Comparison of ENCODE assay signal across 12 mouse cellular contexts in genomic region chr3:63616127-63616526, GRCm38 (mm10).
DNase-seq lines count a peak whose midpoint lies in the region; ATAC-seq lines count a peak whose summit lies in the region.
"Had no signal": no experiment of that assay in that cellular context is flagged by ENCODE, and none has a peak within 500 bp of the region (broad histone marks: within the 10 kb centered on the region; RNA-seq: fewer than 3 reads in every experiment).

No protein-coding gene starts in this region.

- no peak overlapping the region for H3K27ac ChIP-seq in kidney, embryonic 15.5 days
- H3K27ac ChIP-seq in forebrain, embryonic 15.5 days (replicated peaks): no peak overlapping the region; the same call in 1 of the 2 replicates
- 0 out of 2 replicates have a peak overlapping the region, but pooled peaks have one; percentile 0 for H3K27ac ChIP-seq in midbrain, embryonic 12.5 days (replicated peaks)
- H3K27ac ChIP-seq in intestine, embryonic 16.5 days (ENCODE audit: low read length): no peak overlapping the region
- H3K27ac ChIP-seq: limb, embryonic 13.5 days had no signal

- no peak overlapping the region for H3K4me3 ChIP-seq in kidney, embryonic 15.5 days (replicated peaks)
- no peak overlapping the region for H3K4me3 ChIP-seq in forebrain, embryonic 15.5 days
- no peak overlapping the region for H3K4me3 ChIP-seq in midbrain, embryonic 12.5 days
- no peak overlapping the region for H3K4me3 ChIP-seq in intestine, embryonic 16.5 days (ENCODE audit: low read length)
- H3K4me3 ChIP-seq: limb, embryonic 13.5 days; megakaryocyte, embryonic 14.5 days had no signal

- DNase-seq in kidney, postnatal 4 days: peak; percentile 12 to 16
- DNase-seq in retina, embryonic 14.5 days (ENCODE audit: low spot score): peak; percentile 69
- DNase-seq in T-cell, adult 2 months (ENCODE audit: low spot score): no peak
- DNase-seq: heart, postnatal 10 days; kidney, adult 18-20 months; lung, embryonic 14.5 days had no signal

- H3K9me3 ChIP-seq in kidney, embryonic 15.5 days (replicated peaks): no peaks in the 10 kb centered on the region
- H3K9me3 ChIP-seq in forebrain, embryonic 15.5 days: no peaks in the 10 kb centered on the region
- H3K9me3 ChIP-seq in midbrain, embryonic 12.5 days: no peaks in the 10 kb centered on the region
- H3K9me3 ChIP-seq in intestine, embryonic 16.5 days (ENCODE audit: control insufficient read depth, low read length): no peaks in the 10 kb centered on the region
- H3K9me3 ChIP-seq: limb, embryonic 13.5 days had no signal

- no peak overlapping the region for H3K9ac ChIP-seq in kidney, embryonic 15.5 days
- no peak overlapping the region for H3K9ac ChIP-seq in forebrain, embryonic 15.5 days (replicated peaks)
- H3K9ac ChIP-seq in midbrain, embryonic 12.5 days (replicated peaks): no peak overlapping the region
- no peak overlapping the region for H3K9ac ChIP-seq in intestine, embryonic 16.5 days (ENCODE audit: low read depth, low read length)
- H3K9ac ChIP-seq: limb, embryonic 13.5 days; lung, embryonic 14.5 days had no signal

- no peaks in the 10 kb centered on the region for H3K27me3 ChIP-seq in kidney, embryonic 15.5 days
- no peaks in the 10 kb centered on the region for H3K27me3 ChIP-seq in forebrain, embryonic 15.5 days
- no peaks in the 10 kb centered on the region for H3K27me3 ChIP-seq in midbrain, embryonic 12.5 days
- H3K27me3 ChIP-seq in intestine, embryonic 16.5 days (replicated peaks; ENCODE audit: control insufficient read depth, insufficient read depth, low read length): no peaks in the 10 kb centered on the region
- H3K27me3 ChIP-seq: limb, embryonic 13.5 days; megakaryocyte, embryonic 14.5 days had no signal

- no peaks in the 10 kb centered on the region for H3K36me3 ChIP-seq in kidney, embryonic 15.5 days
- H3K36me3 ChIP-seq in forebrain, embryonic 15.5 days: no peaks in the 10 kb centered on the region
- H3K36me3 ChIP-seq in midbrain, embryonic 12.5 days: no peaks in the 10 kb centered on the region
- no peaks in the 10 kb centered on the region for H3K36me3 ChIP-seq in intestine, embryonic 16.5 days (ENCODE audit: control insufficient read depth, insufficient read depth, low read length)
- H3K36me3 ChIP-seq: limb, embryonic 13.5 days had no signal

- peaks cover 3% of the 10 kb centered on the region; the same call in 1 of the 2 replicates for H3K4me1 ChIP-seq in kidney, embryonic 15.5 days
- H3K4me1 ChIP-seq in forebrain, embryonic 15.5 days: no peaks in the 10 kb centered on the region
- 0 out of 2 replicates have a peak, but pooled peaks cover 4% of the 10 kb centered on the region for H3K4me1 ChIP-seq in midbrain, embryonic 12.5 days
- no peaks in the 10 kb centered on the region for H3K4me1 ChIP-seq in intestine, embryonic 16.5 days (ENCODE audit: control insufficient read depth, insufficient read depth, low read length)
- H3K4me1 ChIP-seq: limb, embryonic 13.5 days; megakaryocyte, embryonic 14.5 days had no signal

- ATAC-seq in kidney, embryonic 15.5 days (replicated peaks; ENCODE audit: low FRiP score): no peak; the same call in 1 of the 2 replicates
- ATAC-seq in forebrain, embryonic 15.5 days (replicated peaks): peak; percentile 90
- peak; percentile 89 for ATAC-seq in midbrain, embryonic 12.5 days (ENCODE audit: low FRiP score, low read depth)
- ATAC-seq in intestine, embryonic 16.5 days: no peak

- WGBS in kidney, embryonic 15.5 days: 36% methylated on average over 5 of the region's 5 CpGs
- 26% methylated on average over 5 of the region's 5 CpGs for WGBS in forebrain, embryonic 15.5 days
- 31% methylated on average over 5 of the region's 5 CpGs for WGBS in midbrain, embryonic 12.5 days
- WGBS in intestine, embryonic 16.5 days: 32% methylated on average over 5 of the region's 5 CpGs

- no peak overlapping the region for H3K4me2 ChIP-seq in kidney, embryonic 15.5 days
- H3K4me2 ChIP-seq in forebrain, embryonic 15.5 days (replicated peaks): no peak overlapping the region
- no peak overlapping the region for H3K4me2 ChIP-seq in midbrain, embryonic 12.5 days (replicated peaks)
- no peak overlapping the region for H3K4me2 ChIP-seq in intestine, embryonic 16.5 days (ENCODE audit: low read depth, low read length)
- H3K4me2 ChIP-seq: limb, embryonic 13.5 days; lung, embryonic 14.5 days had no signal

Comparison
In these comparisons a context has a peak if more than half of its experiments do, and no peak if none do; other contexts are left out.
1. ATAC-seq: peak in forebrain, embryonic 15.5 days (single experiment) and midbrain, embryonic 12.5 days (single experiment); none in kidney, embryonic 15.5 days (single experiment) and intestine, embryonic 16.5 days (single experiment).